Mouse (Mus musculus) stomach, embryonic 15.5 days (tissue): ENCODE results near the gene Hspa12a. TPM values are rescaled to one million over a fixed set of nuclear protein-coding genes. Genes with fewer than 3 reads are reported as not detected.
A peak's percentile ranks its signal among the peaks of the same experiment; 100 is the strongest.

Experiments used
- ATAC-seq: fragments of 200-750 bp; cut with Nextera tagmentation; 2 replicates; pipeline ENCODE4 v1.8.0; 2017; ENCODE audit warnings: low read depth, moderate number of reproducible peaks, moderate TSS enrichment; ENCODE audit not compliant: insufficient read depth, low FRiP score
- H3K27ac ChIP-seq: fragments of 300-500 bp; sonication (generic); 2 replicates; pipeline ENCODE4 v1.5.1; 2015; ENCODE audit warnings: mild to moderate bottlenecking, inconsistent platforms
- H3K27me3 ChIP-seq: fragments of 300-500 bp; sonication (generic); replicated peaks from 2 replicates; pipeline ENCODE4 v1.6.1; 2015; ENCODE audit warnings: inconsistent platforms
- H3K36me3 ChIP-seq: fragments of 300-500 bp; sonication (generic); 2 replicates; pipeline ENCODE4 v1.6.1; 2015; ENCODE audit warnings: inconsistent platforms
- H3K4me1 ChIP-seq: fragments of 300-500 bp; sonication (generic); 2 replicates; pipeline ENCODE4 v1.6.1; 2015; ENCODE audit warnings: inconsistent platforms
- H3K4me2 ChIP-seq: fragments of 300-500 bp; sonication (generic); 2 replicates; pipeline ENCODE4 v1.6.1; 2015; ENCODE audit warnings: mild to moderate bottlenecking, inconsistent platforms
- H3K4me3 ChIP-seq: fragments of 300-500 bp; sonication (generic); replicated peaks from 2 replicates; pipeline ENCODE4 v1.5.1; 2015; ENCODE audit warnings: inconsistent platforms
- H3K9ac ChIP-seq: fragments of 300-500 bp; sonication (generic); 2 replicates; pipeline ENCODE4 v1.6.1; 2015; ENCODE audit warnings: inconsistent platforms
- H3K9me3 ChIP-seq: fragments of 300-500 bp; sonication (generic); 2 replicates; pipeline ENCODE4 v1.6.1; 2016; ENCODE audit warnings: inconsistent platforms
- WGBS: fragments of 180-500 bp; shearing (Covaris S2); methylation state at CpG from one replicate; pipeline ENCODE4 v1.1.7; 2015; 5-methylcytosine and 5-hydroxymethylcytosine counted together
- polyA plus RNA-seq: library from polyadenylated mRNA; unstranded; fragments of >200 nt; fragmentation: Nextera tagmentation; extraction: Ambion mirVana; gene quantifications from 2 replicates; pipeline ENCODE4 v1.2.1, GENCODE M21; 2015

The Hspa12a gene
- polyA plus RNA-seq = 5.2 and 6.0 TPM in 2 replicates

DNA sequence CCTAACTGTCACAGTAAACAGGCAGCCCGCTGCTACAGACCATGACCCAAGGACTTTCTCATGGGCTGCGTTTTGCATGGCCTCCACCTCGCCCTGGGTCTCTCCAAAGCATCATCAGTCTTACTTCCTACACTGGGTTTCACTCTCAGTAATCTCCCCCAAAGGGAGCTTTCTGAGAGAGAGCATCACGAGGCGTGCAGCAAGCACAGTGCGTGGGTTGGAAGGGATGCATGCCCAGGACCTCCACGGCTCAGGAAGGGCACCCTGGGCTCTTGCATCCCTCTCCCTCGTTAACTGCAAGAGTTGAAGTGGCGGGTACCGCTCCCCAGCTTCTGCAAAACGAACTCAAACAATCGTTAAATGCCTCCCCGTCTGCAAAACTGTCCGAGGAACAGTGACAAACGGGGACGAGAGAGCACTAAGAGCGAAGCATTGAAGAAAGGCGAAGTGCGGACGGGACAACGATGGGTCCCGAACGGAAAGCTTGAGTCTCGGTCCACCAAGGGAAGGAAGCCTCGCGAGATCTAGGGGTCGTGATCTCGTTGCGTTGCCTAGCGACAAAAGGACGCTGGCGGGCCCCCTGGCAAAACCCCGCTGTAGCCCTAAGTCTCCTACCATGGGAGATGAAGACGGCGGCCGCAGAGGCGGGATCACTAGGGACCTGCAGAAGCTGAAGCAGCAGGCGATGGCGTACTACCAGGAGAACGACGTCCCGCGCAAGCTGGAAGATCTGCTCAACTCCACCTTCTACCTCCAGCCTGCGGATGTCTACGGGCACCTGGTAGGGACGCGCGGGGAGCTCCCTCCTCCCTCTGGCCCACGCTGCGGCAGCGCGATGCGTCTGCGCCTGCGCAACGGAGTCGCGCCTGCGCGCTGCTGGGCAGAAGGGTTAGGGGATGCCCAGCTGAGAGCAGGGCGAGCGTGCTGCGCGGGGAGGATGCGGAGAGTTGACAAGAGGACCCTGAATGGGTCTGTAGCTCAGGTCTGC lies at the start of gene Hspa12a, which contains the start of gene Eno4:
Gene Hspa12a, minus strand, starts transcription at position 814 of the 988 bp plus-strand sequence.
Gene Eno4, plus strand, starts transcription at position 585 of the 988 bp plus-strand sequence.
- peak within 1 kb of the TSS; percentile 68 for H3K4me3 ChIP-seq
- peak within 1 kb of the TSS; percentile 92 for H3K4me2 ChIP-seq
- under 1% methylated on average over 65 of the region's 65 CpGs for WGBS
- peak within 1 kb of the TSS; percentile 71 for H3K9ac ChIP-seq
- ATAC-seq = peak; percentile 94
- no peaks in the 10 kb centered on the region for H3K9me3 ChIP-seq
- no peaks in the 10 kb centered on the region for H3K27me3 ChIP-seq
- no peaks in the 10 kb centered on the region for H3K36me3 ChIP-seq
- H3K27ac ChIP-seq = peak within 1 kb of the TSS; percentile 69
- peaks cover 14% of the 10 kb centered on the region for H3K4me1 ChIP-seq

DNA sequence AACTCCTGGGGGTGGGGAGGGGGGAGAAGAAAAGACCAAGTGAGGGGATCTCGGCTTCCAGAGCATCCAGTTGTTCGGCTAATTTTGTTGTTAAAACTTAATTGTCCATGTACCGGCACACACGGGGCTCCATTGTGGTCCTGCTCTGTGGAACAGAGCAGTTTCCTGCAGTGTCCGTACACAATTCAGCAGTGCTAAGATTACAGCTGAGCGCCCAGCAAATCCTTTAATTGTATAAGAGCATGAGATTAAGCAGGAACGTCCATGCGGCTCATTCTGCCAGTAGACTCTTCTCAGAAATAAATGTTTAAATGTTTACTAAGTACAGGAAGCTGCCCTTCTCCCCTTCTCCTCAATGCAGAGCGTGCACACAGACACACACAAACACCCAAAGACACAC lies 38.1 kb upstream of the Hspa12a start:
- H3K4me1 ChIP-seq = no peaks in the 10 kb centered on the region
- peak overlapping the region; percentile 24 for H3K4me2 ChIP-seq
- H3K27me3 ChIP-seq = no peaks in the 10 kb centered on the region
- H3K36me3 ChIP-seq = no peaks in the 10 kb centered on the region
- WGBS = 35% methylated on average over 9 of the region's 9 CpGs
- H3K4me3 ChIP-seq = no peak overlapping the region
- H3K9me3 ChIP-seq = no peaks in the 10 kb centered on the region
- no peak overlapping the region for H3K9ac ChIP-seq
- ATAC-seq = no peak
- no peak overlapping the region for H3K27ac ChIP-seq

DNA sequence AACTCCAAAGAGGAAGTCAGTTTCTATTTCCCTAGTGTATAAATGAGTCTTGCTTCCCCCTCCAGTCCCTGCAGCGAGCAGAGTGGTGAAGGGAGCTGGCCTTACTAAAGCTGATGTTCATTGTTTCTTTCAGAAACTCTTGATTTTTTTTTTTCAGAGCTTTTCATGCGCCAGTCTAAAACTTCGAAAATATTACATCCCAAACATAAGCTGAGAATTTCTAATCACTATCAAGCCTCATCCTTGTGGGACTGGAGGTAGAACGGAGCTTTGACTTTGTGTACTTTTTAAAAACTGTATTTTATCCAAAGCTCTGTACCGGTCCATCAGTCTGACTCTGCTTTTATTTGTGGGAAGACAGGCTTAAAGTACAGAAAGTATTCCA lies 36.6 kb upstream of the Hspa12a start:
- Histone ChIP-seq H3K4me3 (no peak overlapping the region), H3K27ac (no peak overlapping the region), H3K36me3 (no peaks in the 10 kb centered on the region), H3K27me3 (no peaks in the 10 kb centered on the region), H3K9ac (no peak overlapping the region), H3K4me2 (peak overlapping the region; percentile 31; the same call in 1 of the 2 replicates), H3K9me3 (no peaks in the 10 kb centered on the region), H3K4me1 (no peaks in the 10 kb centered on the region)
- no peak for ATAC-seq
- 40% methylated on average over 5 of the region's 5 CpGs for WGBS

DNA sequence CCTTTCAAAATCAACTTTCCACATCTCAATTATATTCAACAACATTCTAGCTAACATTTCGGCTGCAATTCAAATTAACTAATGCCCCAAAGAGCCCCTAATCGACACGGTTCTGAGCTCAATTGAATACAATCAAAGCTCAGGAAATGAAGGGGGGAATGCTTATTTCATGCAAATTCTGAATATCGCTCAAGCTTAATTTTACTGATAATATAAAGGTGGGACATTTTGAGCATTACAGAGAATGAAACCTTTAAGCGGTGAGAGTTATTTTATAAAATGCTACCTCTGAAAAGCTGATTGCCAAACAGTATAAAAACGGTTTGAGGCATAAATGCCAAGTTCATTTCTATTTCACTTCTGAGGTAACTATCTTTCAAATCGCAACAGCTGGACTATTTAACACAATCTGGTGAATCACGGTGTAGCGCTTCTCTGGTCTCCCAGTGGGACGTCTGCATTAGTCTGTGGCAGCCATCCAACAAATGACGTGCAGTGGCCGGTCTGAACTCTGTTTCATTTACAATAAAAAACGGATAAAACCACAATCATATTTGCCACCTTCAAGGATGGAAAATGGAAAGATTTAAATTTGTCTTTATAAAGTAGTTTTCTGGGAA lies 36.1 kb upstream of the Hspa12a start:
- WGBS = 42% methylated on average over 13 of the region's 13 CpGs
- no peaks in the 10 kb centered on the region for H3K4me1 ChIP-seq
- no peaks in the 10 kb centered on the region for H3K27me3 ChIP-seq
- H3K4me2 ChIP-seq = peak overlapping the region; percentile 31; the same call in 1 of the 2 replicates
- no peaks in the 10 kb centered on the region for H3K9me3 ChIP-seq
- H3K4me3 ChIP-seq = peak overlapping the region; percentile 14; the same call in 1 of the 2 replicates
- H3K36me3 ChIP-seq = no peaks in the 10 kb centered on the region
- no peak for ATAC-seq
- H3K27ac ChIP-seq = no peak overlapping the region
- no peak overlapping the region for H3K9ac ChIP-seq

DNA sequence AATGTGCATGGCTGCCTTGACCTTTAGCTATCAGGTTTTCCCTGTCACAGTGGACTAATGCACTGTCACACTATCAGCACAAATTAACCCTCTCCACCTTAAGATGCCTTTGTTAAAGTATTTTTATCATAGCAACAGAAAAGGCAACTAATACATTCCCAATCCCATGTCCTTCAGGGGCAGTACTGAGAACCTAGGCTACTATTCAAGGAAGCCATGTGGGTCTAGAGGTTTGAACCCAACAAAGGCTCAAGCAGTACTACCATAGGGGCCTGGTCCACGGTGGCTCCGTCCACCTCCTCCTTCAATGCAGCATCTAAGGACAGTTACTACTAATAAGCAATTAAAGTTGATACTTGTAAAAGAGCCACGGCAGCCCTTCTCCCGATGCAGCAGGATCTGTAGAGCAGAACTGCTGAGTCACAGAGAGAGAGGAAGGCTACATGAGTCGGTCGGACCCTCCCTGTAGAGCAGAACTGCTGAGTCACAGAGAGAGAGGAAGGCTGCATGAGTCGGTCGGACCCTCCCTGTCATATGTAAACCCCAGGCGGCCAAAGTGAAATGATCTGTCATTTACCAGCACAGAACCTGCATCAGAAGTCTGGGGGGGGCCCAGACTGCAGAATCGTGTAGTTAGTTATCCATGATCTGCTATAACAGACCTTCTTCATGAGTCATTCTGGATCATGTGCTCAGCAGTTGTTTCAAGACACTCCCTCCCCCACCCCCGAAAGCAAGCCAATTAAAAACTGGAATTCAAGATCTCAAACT lies 35.1 kb upstream of the Hspa12a start:
- no peak overlapping the region for H3K4me3 ChIP-seq
- no peak overlapping the region for H3K27ac ChIP-seq
- no peaks in the 10 kb centered on the region for H3K4me1 ChIP-seq
- H3K4me2 ChIP-seq = no peak overlapping the region
- H3K9me3 ChIP-seq = no peaks in the 10 kb centered on the region
- WGBS = 53% methylated on average over 11 of the region's 11 CpGs
- peak; percentile 56; the same call in 1 of the 2 replicates for ATAC-seq
- no peaks in the 10 kb centered on the region for H3K36me3 ChIP-seq
- H3K27me3 ChIP-seq = no peaks in the 10 kb centered on the region
- H3K9ac ChIP-seq = no peak overlapping the region

DNA sequence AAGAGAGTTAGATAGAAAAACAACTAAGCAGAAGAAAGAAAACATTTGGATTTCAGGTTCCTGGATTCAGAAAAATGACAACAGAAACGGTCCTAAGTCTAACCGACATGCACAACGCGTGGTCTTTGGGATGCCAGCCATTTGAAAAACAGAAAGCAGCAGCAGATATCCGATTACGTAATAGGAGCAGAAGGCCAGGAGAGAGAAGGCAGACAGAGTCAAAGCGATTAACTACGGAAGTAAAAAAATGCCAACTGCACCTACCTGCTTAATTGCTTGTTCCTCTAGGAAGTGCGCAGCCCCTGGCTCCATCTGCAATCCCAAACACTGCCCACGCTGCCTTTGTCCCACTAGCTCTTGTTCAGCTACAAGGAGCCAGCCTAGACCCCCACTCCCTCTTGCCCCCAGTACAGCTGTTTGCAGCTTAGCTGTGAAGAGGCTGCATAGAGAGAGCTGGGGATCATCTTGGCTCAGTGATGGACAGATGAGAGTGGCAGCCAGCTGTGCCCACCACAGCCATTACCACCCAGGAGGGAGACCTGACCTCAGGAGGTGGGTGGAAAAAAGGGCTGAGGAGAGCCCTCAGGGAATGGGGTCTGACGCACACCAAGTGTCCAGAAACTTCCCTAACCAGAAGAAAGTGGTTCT lies 31.9 kb upstream of the Hspa12a start:
- no peaks in the 10 kb centered on the region for H3K4me1 ChIP-seq
- H3K27ac ChIP-seq = no peak overlapping the region
- no peak overlapping the region for H3K9ac ChIP-seq
- WGBS = 71% methylated on average over 11 of the region's 11 CpGs
- no peak overlapping the region for H3K4me3 ChIP-seq
- H3K36me3 ChIP-seq = no peaks in the 10 kb centered on the region
- H3K9me3 ChIP-seq = no peaks in the 10 kb centered on the region
- ATAC-seq = no peak
- no peak overlapping the region for H3K4me2 ChIP-seq
- H3K27me3 ChIP-seq = no peaks in the 10 kb centered on the region

DNA sequence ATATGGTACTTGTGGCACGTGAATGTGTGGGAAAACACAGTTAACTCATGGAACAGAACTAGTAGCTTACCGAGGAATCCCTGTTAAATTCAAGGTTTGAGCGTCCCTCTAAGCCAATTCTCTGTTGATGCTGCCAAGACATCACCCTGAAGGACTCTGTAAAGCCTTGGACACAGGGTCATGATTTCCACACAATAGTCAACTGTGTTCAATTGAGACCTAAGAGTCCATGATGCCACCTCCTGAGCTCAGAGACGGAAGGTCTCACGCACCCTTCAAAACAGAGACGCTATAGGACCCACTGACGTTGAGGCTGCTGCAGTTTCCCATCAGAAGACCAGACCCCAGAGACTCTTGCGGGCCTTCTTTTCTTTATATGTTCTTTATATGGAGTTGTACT lies 30.7 kb upstream of the Hspa12a start:
- ATAC-seq = no peak
- Histone ChIP-seq H3K9me3 (no peaks in the 10 kb centered on the region), H3K27me3 (no peaks in the 10 kb centered on the region), H3K4me1 (no peaks in the 10 kb centered on the region), H3K9ac (no peak overlapping the region), H3K27ac (no peak overlapping the region), H3K36me3 (no peaks in the 10 kb centered on the region), H3K4me2 (no peak overlapping the region), H3K4me3 (no peak overlapping the region)
- WGBS = 87% methylated on average over 8 of the region's 8 CpGs

DNA sequence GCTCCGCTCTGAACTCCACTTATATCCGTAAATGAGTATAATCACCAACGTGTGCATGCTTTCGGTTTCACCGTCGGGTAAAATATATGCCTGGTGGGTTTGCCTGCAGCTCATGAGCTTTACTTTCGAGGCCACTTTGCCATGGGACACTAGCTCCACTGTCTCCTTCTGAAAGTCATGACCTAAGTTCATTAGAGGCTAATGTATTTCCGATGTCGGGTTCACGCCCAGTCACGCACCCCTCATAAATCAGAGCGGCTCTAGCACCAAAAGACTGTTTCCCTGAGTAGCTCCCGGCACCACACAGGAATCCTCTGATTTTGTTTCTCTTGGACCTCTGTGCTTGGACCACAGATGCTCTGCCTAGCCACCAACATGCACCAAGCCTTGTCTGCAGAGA lies 27.4 kb upstream of the Hspa12a start:
- no peak for ATAC-seq

DNA sequence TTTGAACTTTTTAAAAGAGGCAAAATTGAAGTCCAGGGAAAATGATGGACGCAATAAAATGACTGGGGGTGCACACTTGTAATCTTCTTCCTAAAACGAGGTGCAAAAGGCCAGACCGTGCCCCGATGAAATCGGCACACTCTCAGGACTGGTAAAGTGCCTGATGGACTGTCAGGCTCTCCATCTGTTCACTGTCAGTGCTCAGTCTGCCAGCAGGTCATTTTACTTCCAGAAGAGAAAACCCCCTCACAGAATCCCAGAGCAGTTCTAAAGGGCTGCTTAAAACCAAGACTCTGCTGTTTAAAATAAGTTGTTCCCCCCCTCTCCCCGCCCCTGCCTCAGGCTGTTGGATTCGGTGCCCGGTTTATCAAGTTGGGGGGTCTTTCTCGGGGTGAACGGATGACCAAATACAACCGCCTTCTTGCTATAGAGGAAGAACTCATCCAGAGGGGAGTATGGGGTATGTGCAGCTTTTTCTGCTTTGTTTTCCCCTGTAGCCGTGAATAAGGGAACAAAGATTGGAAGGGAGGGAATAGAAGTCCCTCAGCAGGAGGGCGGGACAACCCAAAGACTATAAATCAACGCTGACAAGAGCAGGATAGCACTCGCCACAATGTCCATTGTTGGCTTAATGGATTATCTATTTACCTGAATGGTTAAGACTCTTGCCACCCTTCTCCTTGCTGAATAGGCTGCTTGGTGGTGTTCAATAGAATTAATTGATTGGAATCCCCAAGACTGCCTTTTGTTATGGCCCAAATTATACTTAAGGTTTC lies 25.5 kb upstream of the Hspa12a start:
- ATAC-seq = no peak
- Histone ChIP-seq H3K36me3 (no peaks in the 10 kb centered on the region), H3K9me3 (no peaks in the 10 kb centered on the region), H3K4me1 (no peaks in the 10 kb centered on the region), H3K9ac (no peak overlapping the region), H3K4me3 (no peak overlapping the region), H3K27me3 (no peaks in the 10 kb centered on the region), H3K4me2 (no peak overlapping the region), H3K27ac (no peak overlapping the region)
- WGBS = 20% methylated on average over 15 of the region's 15 CpGs

More for the DNA sequence above, 27.4 kb upstream of the Hspa12a start:
- 45% methylated on average over 13 of the region's 13 CpGs for WGBS
- H3K4me1 ChIP-seq = no peaks in the 10 kb centered on the region
- no peaks in the 10 kb centered on the region for H3K9me3 ChIP-seq
- H3K4me3 ChIP-seq = no peak overlapping the region
- H3K9ac ChIP-seq = no peak overlapping the region
- H3K27me3 ChIP-seq = no peaks in the 10 kb centered on the region
- H3K27ac ChIP-seq = no peak overlapping the region
- H3K36me3 ChIP-seq = no peaks in the 10 kb centered on the region
- H3K4me2 ChIP-seq = no peak overlapping the region

DNA sequence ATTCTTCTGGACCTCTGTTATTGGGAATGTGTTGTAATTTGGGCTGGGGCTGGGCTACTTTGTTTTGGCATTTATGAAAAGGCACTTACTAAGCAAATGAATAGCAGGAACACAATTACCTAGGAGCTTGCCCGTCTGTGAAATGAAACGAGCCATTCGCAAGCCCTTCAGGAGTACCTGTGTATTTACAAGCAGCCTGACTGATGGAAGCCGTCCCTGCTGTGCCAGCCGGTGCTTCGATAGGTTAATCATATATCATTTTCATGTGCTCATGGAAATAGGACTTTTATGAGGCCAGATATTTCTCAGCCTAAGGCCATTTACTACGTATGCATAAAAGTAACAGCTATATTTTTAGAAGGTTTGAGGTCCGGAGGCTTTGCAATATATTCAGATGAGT lies 19.6 kb upstream of the Hspa12a start:
- ATAC-seq = no peak
- H3K36me3 ChIP-seq = no peaks in the 10 kb centered on the region

DNA sequence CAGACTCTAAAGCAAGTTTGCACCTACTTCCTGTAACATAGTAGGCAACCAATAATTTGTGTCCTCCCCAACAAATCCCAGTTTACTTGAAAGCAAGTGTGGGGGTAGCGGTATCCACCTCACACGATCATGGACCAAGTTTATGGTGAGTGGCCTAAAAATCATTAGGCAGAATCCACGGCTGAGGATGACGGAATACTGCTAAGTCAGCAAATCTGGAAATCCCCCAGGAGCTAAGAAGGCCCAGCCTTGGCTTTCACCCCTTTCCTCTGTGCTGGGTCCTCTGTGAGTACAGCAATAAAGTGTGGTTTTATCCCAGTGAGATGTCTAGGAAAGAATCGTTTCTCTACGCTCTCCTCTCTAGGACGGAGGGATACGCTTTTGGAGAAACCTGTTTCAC lies 11.3 kb upstream of the Hspa12a start:
- no peak overlapping the region for H3K4me2 ChIP-seq
- WGBS = 84% methylated on average over 8 of the region's 8 CpGs

More for the DNA sequence above, 19.6 kb upstream of the Hspa12a start:
- Histone ChIP-seq H3K4me2 (no peak overlapping the region), H3K27ac (no peak overlapping the region), H3K4me3 (no peak overlapping the region), H3K27me3 (no peaks in the 10 kb centered on the region), H3K9me3 (no peaks in the 10 kb centered on the region), H3K9ac (no peak overlapping the region), H3K4me1 (no peaks in the 10 kb centered on the region)
- WGBS = 64% methylated on average over 8 of the region's 8 CpGs

More for the DNA sequence above, 11.3 kb upstream of the Hspa12a start:
- no peak overlapping the region for H3K9ac ChIP-seq
- no peaks in the 10 kb centered on the region for H3K36me3 ChIP-seq
- no peaks in the 10 kb centered on the region for H3K9me3 ChIP-seq
- H3K4me1 ChIP-seq = no peaks in the 10 kb centered on the region
- no peak for ATAC-seq
- H3K27ac ChIP-seq = no peak overlapping the region
- no peaks in the 10 kb centered on the region for H3K27me3 ChIP-seq
- H3K4me3 ChIP-seq = no peak overlapping the region
